Mouse (Mus musculus): ENCODE results near the gene Anpep. TPM values are rescaled to one million over a fixed set of nuclear protein-coding genes. Genes with fewer than 3 reads are reported as not detected.

The Anpep gene
- polyA plus RNA-seq, 1 experiment from 2014 or later, result 9.0 TPM

DNA sequence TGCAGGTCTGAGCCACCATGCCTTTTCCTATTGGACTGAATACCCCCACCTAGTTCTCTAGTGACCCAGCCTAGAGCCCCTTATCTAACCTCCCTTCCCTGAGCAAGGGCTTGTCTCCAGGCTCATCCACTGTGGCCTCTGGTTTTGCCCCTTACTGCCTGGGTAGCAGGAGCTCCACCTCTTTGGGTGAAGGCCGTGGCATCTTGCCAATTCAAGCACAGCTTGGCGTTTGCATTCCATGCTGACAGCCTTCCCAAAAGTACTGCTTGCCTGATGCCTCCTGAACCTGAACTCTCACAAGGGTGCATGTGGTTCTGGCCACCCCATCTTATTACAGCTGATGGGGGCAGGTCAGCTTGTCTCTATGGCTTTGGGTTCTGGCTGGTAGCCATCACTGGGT lies 57.0 kb downstream of the Anpep start:
- Histone ChIP-seq H3K36me3 (ENCODE audit: control insufficient read depth, insufficient read depth, low read length) (no peaks in the 10 kb centered on the region), H3K27me3 (ENCODE audit: control insufficient read depth, insufficient read depth, low read length) (no peaks in the 10 kb centered on the region), H3K4me3 (ENCODE audit: control insufficient read depth in 1 of 2, insufficient read depth in 1 of 2, low read depth in 1 of 2, low read length in 2 of 2) (no peak overlapping the region), H3K9ac (ENCODE audit: low read length) (no peak overlapping the region), H3K4me1 (ENCODE audit: control insufficient read depth in 2 of 2, insufficient read depth in 2 of 2, low read length in 2 of 2) (peaks cover 4 to 6% of the 10 kb centered on the region in 2 experiments; a peak in 3 of 4 replicates), H3K9me3 (ENCODE audit: control insufficient read depth, low read length) (no peaks in the 10 kb centered on the region), H3K27ac (replicated peaks in 1 of 2; ENCODE audit: control insufficient read depth in 1 of 2, insufficient read depth in 1 of 2, low read depth in 2 of 2, low read length in 2 of 2) (no peak overlapping the region), H3K4me2 (ENCODE audit: low read length) (no peak overlapping the region)
- no peak for ATAC-seq (ENCODE audit: insufficient number of reproducible peaks, insufficient read depth, low FRiP score, low read depth)
- WGBS, result 11% methylated on average over 2 of the region's 2 CpGs

- no peaks in the 10 kb centered on the region for H3K27me3 ChIP-seq (ENCODE audit: control insufficient read depth, insufficient read depth, low read length)
- peaks cover 4 to 9% of the 10 kb centered on the region in 2 experiments; a peak in 3 of 4 replicates for H3K4me1 ChIP-seq (ENCODE audit: control insufficient read depth in 2 of 2, insufficient read depth in 2 of 2, low read length in 2 of 2)
- no peak for ATAC-seq (ENCODE audit: insufficient number of reproducible peaks, insufficient read depth, low FRiP score, low read depth)
- WGBS, result 48% methylated on average over 5 of the region's 5 CpGs
- no peak overlapping the region for H3K4me3 ChIP-seq (ENCODE audit: control insufficient read depth in 1 of 2, insufficient read depth in 1 of 2, low read depth in 1 of 2, low read length in 2 of 2)
- no peak overlapping the region for H3K27ac ChIP-seq (replicated peaks in 1 of 2; ENCODE audit: control insufficient read depth in 1 of 2, insufficient read depth in 1 of 2, low read depth in 2 of 2, low read length in 2 of 2)
- H3K9me3 ChIP-seq (ENCODE audit: control insufficient read depth, low read length), result no peaks in the 10 kb centered on the region
- no peak overlapping the region for H3K9ac ChIP-seq (ENCODE audit: low read length)
- H3K4me2 ChIP-seq (ENCODE audit: low read length), result no peak overlapping the region
- no peaks in the 10 kb centered on the region for H3K36me3 ChIP-seq (ENCODE audit: control insufficient read depth, insufficient read depth, low read length)
These were observed 58.8 kb downstream of the Anpep start for GRCm38 (mm10) chr7:79802037-79802436.

GRCm38 (mm10) chr7:79801391-79801790 lies 59.5 kb downstream of the Anpep start:
- Histone ChIP-seq H3K27me3 (ENCODE audit: control insufficient read depth, insufficient read depth, low read length) (no peaks in the 10 kb centered on the region), H3K9ac (ENCODE audit: low read length) (no peak overlapping the region), H3K4me1 (ENCODE audit: control insufficient read depth in 2 of 2, insufficient read depth in 2 of 2, low read length in 2 of 2) (peaks cover 4 to 9% of the 10 kb centered on the region in 2 experiments; a peak in 3 of 4 replicates), H3K4me3 (ENCODE audit: control insufficient read depth in 1 of 2, insufficient read depth in 1 of 2, low read depth in 1 of 2, low read length in 2 of 2) (no peak overlapping the region), H3K36me3 (ENCODE audit: control insufficient read depth, insufficient read depth, low read length) (no peaks in the 10 kb centered on the region), H3K4me2 (ENCODE audit: low read length) (no peak overlapping the region), H3K27ac (replicated peaks in 1 of 2; ENCODE audit: control insufficient read depth in 1 of 2, insufficient read depth in 1 of 2, low read depth in 2 of 2, low read length in 2 of 2) (no peak overlapping the region), H3K9me3 (ENCODE audit: control insufficient read depth, low read length) (no peaks in the 10 kb centered on the region)
- no peak for ATAC-seq (ENCODE audit: insufficient number of reproducible peaks, insufficient read depth, low FRiP score, low read depth)
- 73% methylated on average over 11 of the region's 11 CpGs for WGBS

DNA sequence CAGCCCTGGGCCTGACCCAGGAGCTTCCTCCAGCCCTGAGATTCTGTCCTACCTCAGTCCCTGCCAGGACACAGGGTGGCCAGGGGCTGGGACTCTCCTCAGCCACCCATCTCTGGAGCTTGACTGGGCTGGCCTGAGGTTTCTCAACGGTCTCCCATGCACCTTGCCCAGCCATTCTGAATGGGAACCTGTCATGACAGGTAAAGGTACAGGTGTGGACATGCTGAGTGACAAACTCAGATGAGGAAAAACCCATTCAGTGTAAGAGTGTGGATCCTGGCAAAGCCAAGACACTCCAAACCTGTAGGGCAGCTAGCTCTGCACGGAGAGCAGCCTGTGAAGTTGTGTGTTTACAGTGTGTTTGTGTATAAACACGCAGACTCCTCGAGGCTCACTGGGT lies 60.5 kb downstream of the Anpep start:
- no peak for ATAC-seq (ENCODE audit: insufficient number of reproducible peaks, insufficient read depth, low FRiP score, low read depth)
- no peak overlapping the region for H3K4me3 ChIP-seq (ENCODE audit: control insufficient read depth in 1 of 2, insufficient read depth in 1 of 2, low read depth in 1 of 2, low read length in 2 of 2)
- no peaks in the 10 kb centered on the region for H3K36me3 ChIP-seq (ENCODE audit: control insufficient read depth, insufficient read depth, low read length)
- H3K27me3 ChIP-seq (ENCODE audit: control insufficient read depth, insufficient read depth, low read length), result no peaks in the 10 kb centered on the region; the same call in 1 of the 2 replicates
- no peak overlapping the region for H3K27ac ChIP-seq (replicated peaks in 1 of 2; ENCODE audit: control insufficient read depth in 1 of 2, insufficient read depth in 1 of 2, low read depth in 2 of 2, low read length in 2 of 2)
- H3K9ac ChIP-seq (ENCODE audit: low read length), result no peak overlapping the region
- H3K9me3 ChIP-seq (ENCODE audit: control insufficient read depth, low read length), result no peaks in the 10 kb centered on the region
- no peak overlapping the region for H3K4me2 ChIP-seq (ENCODE audit: low read length)
- peaks cover 4 to 9% of the 10 kb centered on the region in 2 experiments; a peak in 3 of 4 replicates for H3K4me1 ChIP-seq (ENCODE audit: control insufficient read depth in 2 of 2, insufficient read depth in 2 of 2, low read length in 2 of 2)
- 77% methylated on average over 4 of the region's 4 CpGs for WGBS

GRCm38 (mm10) chr7:79799506-79799905 lies 61.4 kb downstream of the Anpep start:
- H3K27me3 ChIP-seq (ENCODE audit: control insufficient read depth, insufficient read depth, low read length), result peaks cover 7% of the 10 kb centered on the region
- H3K4me1 ChIP-seq (ENCODE audit: control insufficient read depth in 2 of 2, insufficient read depth in 2 of 2, low read length in 2 of 2), result peaks cover 4 to 9% of the 10 kb centered on the region in 2 experiments; a peak in 3 of 4 replicates
- ATAC-seq (ENCODE audit: insufficient number of reproducible peaks, insufficient read depth, low FRiP score, low read depth), result no peak
- no peak overlapping the region for H3K4me3 ChIP-seq (ENCODE audit: control insufficient read depth in 1 of 2, insufficient read depth in 1 of 2, low read depth in 1 of 2, low read length in 2 of 2)
- WGBS, result 62% methylated on average over 6 of the region's 6 CpGs
- H3K9ac ChIP-seq (ENCODE audit: low read length), result no peak overlapping the region
- no peaks in the 10 kb centered on the region for H3K36me3 ChIP-seq (ENCODE audit: control insufficient read depth, insufficient read depth, low read length)
- H3K27ac ChIP-seq (replicated peaks in 1 of 2; ENCODE audit: control insufficient read depth in 1 of 2, insufficient read depth in 1 of 2, low read depth in 2 of 2, low read length in 2 of 2), result no peak overlapping the region
- H3K4me2 ChIP-seq (ENCODE audit: low read length), result no peak overlapping the region
- no peaks in the 10 kb centered on the region for H3K9me3 ChIP-seq (ENCODE audit: control insufficient read depth, low read length)

DNA sequence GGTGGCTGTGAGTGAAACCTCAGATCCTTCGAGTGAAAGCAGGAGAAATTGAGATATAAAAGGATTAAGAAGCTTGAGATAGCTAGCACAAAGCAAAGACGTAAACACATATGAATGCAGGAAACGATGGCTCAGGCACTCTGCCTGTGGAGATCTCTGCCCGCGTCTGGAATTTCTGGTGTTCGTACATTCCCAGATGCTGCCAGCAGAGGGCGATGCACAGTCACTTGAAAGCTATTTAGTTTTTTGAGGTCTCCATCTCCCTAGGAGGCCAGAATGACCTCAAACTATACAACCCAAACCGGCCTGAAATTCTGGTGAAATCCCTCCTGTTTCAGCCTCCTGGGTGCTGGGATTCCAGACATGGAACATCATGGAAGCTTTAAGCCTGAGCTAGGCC lies 61.8 kb downstream of the Anpep start:
- Histone ChIP-seq H3K27ac (replicated peaks in 1 of 2; ENCODE audit: control insufficient read depth in 1 of 2, insufficient read depth in 1 of 2, low read depth in 2 of 2, low read length in 2 of 2) (no peak overlapping the region), H3K9ac (ENCODE audit: low read length) (no peak overlapping the region), H3K4me1 (ENCODE audit: control insufficient read depth in 2 of 2, insufficient read depth in 2 of 2, low read length in 2 of 2) (peaks cover 2 to 5% of the 10 kb centered on the region in 2 experiments; a peak in 3 of 4 replicates), H3K9me3 (ENCODE audit: control insufficient read depth, low read length) (no peaks in the 10 kb centered on the region), H3K4me3 (ENCODE audit: control insufficient read depth in 1 of 2, insufficient read depth in 1 of 2, low read depth in 1 of 2, low read length in 2 of 2) (no peak overlapping the region), H3K36me3 (ENCODE audit: control insufficient read depth, insufficient read depth, low read length) (no peaks in the 10 kb centered on the region), H3K4me2 (ENCODE audit: low read length) (no peak overlapping the region), H3K27me3 (ENCODE audit: control insufficient read depth, insufficient read depth, low read length) (peaks cover 11% of the 10 kb centered on the region)
- no peak for ATAC-seq (ENCODE audit: insufficient number of reproducible peaks, insufficient read depth, low FRiP score, low read depth)
- WGBS, result 3% methylated on average over 8 of the region's 8 CpGs

- H3K9ac ChIP-seq (ENCODE audit: low read length), result no peak overlapping the region
- H3K9me3 ChIP-seq (ENCODE audit: control insufficient read depth, low read length), result no peaks in the 10 kb centered on the region
- ATAC-seq (ENCODE audit: insufficient number of reproducible peaks, insufficient read depth, low FRiP score, low read depth), result no peak
- no peaks in the 10 kb centered on the region for H3K36me3 ChIP-seq (ENCODE audit: control insufficient read depth, insufficient read depth, low read length)
- no peak overlapping the region for H3K4me3 ChIP-seq (ENCODE audit: control insufficient read depth in 1 of 2, insufficient read depth in 1 of 2, low read depth in 1 of 2, low read length in 2 of 2)
- peaks cover 16% of the 10 kb centered on the region for H3K27me3 ChIP-seq (ENCODE audit: control insufficient read depth, insufficient read depth, low read length)
- peaks cover 0 to 4% of the 10 kb centered on the region in 2 experiments; a peak in 1 of 4 replicates for H3K4me1 ChIP-seq (ENCODE audit: control insufficient read depth in 2 of 2, insufficient read depth in 2 of 2, low read length in 2 of 2)
- H3K4me2 ChIP-seq (ENCODE audit: low read length), result no peak overlapping the region
- 19% methylated on average over 5 of the region's 5 CpGs for WGBS
- H3K27ac ChIP-seq (replicated peaks in 1 of 2; ENCODE audit: control insufficient read depth in 1 of 2, insufficient read depth in 1 of 2, low read depth in 2 of 2, low read length in 2 of 2), result no peak overlapping the region
These were observed 62.3 kb downstream of the Anpep start for GRCm38 (mm10) chr7:79798606-79799005.

DNA sequence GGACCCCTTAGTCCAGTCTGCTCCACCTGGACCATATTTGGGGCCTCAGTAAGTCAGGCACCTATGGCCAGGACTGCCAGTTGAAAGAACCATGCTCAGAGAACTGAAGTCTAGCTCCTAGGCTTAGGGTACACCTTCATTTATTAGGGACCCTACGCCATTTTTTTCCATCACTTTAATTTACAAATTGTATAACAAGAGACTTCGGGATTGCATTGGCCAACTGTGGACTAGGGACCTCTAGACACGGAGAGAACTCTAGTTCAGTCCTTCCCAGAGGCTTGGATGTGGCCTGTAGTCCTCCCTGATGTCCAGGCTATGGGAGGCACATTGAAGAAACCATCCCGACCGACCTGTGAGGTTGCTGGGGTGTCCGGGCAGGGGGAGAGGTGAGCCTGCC lies 67.2 kb downstream of the Anpep start, which contains the start of gene Mesp1:
Gene Mesp1, minus strand, starts transcription at position 101 of the 400 bp plus-strand sequence.
- Histone ChIP-seq H3K36me3 (ENCODE audit: control insufficient read depth, insufficient read depth, low read length) (no peaks in the 10 kb centered on the region), H3K27ac (replicated peaks in 1 of 2; ENCODE audit: control insufficient read depth in 1 of 2, insufficient read depth in 1 of 2, low read depth in 2 of 2, low read length in 2 of 2) (no peak within 1 kb of the TSS), H3K4me3 (ENCODE audit: control insufficient read depth in 1 of 2, insufficient read depth in 1 of 2, low read depth in 1 of 2, low read length in 2 of 2) (peak within 1 kb of the TSS; percentile 39 to 43), H3K4me2 (ENCODE audit: low read length) (peak within 1 kb of the TSS; percentile 84), H3K9ac (ENCODE audit: low read length) (peak within 1 kb of the TSS; percentile 52), H3K27me3 (ENCODE audit: control insufficient read depth, insufficient read depth, low read length) (peaks cover 45% of the 10 kb centered on the region), H3K9me3 (ENCODE audit: control insufficient read depth, low read length) (no peaks in the 10 kb centered on the region), H3K4me1 (ENCODE audit: control insufficient read depth in 2 of 2, insufficient read depth in 2 of 2, low read length in 2 of 2) (peaks cover 11 to 17% of the 10 kb centered on the region in 2 experiments; a peak in 3 of 4 replicates)
- WGBS, result 66% methylated on average over 6 of the region's 6 CpGs
- ATAC-seq (ENCODE audit: insufficient number of reproducible peaks, insufficient read depth, low FRiP score, low read depth), result no peak
